In the genomic region with DNA sequence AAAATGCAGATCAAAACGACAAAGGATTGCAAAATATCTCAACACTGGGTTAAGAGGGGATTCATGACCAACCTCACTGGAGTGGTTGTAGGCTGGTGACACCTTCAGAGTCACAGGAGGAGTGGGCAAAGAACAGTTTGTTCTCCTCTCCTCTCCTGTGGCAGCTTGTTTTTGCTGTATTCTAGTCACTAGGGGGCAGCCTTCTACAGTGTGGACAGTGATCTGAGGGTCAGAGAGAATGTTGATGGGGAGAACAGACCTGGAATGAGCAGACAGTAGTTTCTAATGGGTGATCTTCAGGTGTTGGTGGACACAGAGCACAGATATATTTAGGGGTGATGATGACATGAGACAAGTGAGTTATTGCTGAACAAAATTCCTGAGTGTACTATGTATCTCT, we compare ENCODE assay signal across 8 mouse cellular contexts. TPM values are rescaled to one million over a fixed set of nuclear protein-coding genes. Genes with fewer than 3 reads are reported as not detected.
DNase-seq lines count a peak whose midpoint lies in the region; ATAC-seq and TF ChIP-seq lines count a peak whose summit lies in the region.

No protein-coding gene starts in this region.

- no peaks in the 10 kb centered on the region for H3K9me3 ChIP-seq in neural tube, embryonic 13.5 days
- no peaks in the 10 kb centered on the region for H3K9me3 ChIP-seq in neural tube, embryonic 15.5 days (replicated peaks)
- H3K9me3 ChIP-seq in embryonic facial prominence, embryonic 14.5 days (ENCODE audit: control insufficient read depth, low read length): no peaks in the 10 kb centered on the region
- no peaks in the 10 kb centered on the region for H3K9me3 ChIP-seq in liver, embryonic 12.5 days (replicated peaks)

- H3K4me2 ChIP-seq in neural tube, embryonic 13.5 days: no peak overlapping the region
- no peak overlapping the region for H3K4me2 ChIP-seq in neural tube, embryonic 15.5 days
- H3K4me2 ChIP-seq in embryonic facial prominence, embryonic 14.5 days (ENCODE audit: low read depth, low read length): no peak overlapping the region
- H3K4me2 ChIP-seq in liver, embryonic 12.5 days: no peak overlapping the region

- H3K27me3 ChIP-seq in neural tube, embryonic 13.5 days: no peaks in the 10 kb centered on the region
- H3K27me3 ChIP-seq in neural tube, embryonic 15.5 days (replicated peaks): no peaks in the 10 kb centered on the region
- H3K27me3 ChIP-seq in embryonic facial prominence, embryonic 14.5 days (replicated peaks; ENCODE audit: control insufficient read depth, insufficient read depth, low read length): no peaks in the 10 kb centered on the region
- H3K27me3 ChIP-seq in liver, embryonic 12.5 days (replicated peaks): no peaks in the 10 kb centered on the region
- no peaks in the 10 kb centered on the region for H3K27me3 ChIP-seq in small intestine, adult 2 months (ENCODE audit: control insufficient read depth, insufficient read depth, low read length)

- no peak for DNase-seq in cerebellum, postnatal 4 days (ENCODE audit: low spot score in 2 of 2)
- DNase-seq in embryonic facial prominence, embryonic 14.5 days (ENCODE audit: low spot score): peak; percentile 41
- DNase-seq in gastrocnemius, postnatal 25 days: no peak

- WGBS in neural tube, embryonic 13.5 days: 0% methylated on average over 1 of the region's 1 CpGs
- 8% methylated on average over 1 of the region's 1 CpGs for WGBS in neural tube, embryonic 15.5 days
- 5% methylated on average over 1 of the region's 1 CpGs for WGBS in embryonic facial prominence, embryonic 14.5 days
- WGBS in liver, embryonic 12.5 days (ENCODE audit: insufficient replicate concordance): 0% methylated on average over 1 of the region's 1 CpGs
- WGBS in small intestine, adult 2 months: 2% methylated on average over 1 of the region's 1 CpGs

- ATAC-seq in cerebellum, adult (ENCODE audit: insufficient number of reproducible peaks, low FRiP score, low TSS enrichment): peak; percentile 68; the same call in 1 of the 2 replicates
- ATAC-seq in neural tube, embryonic 13.5 days (ENCODE audit: low read depth): peak; percentile 40; the same call in 1 of the 2 replicates
- ATAC-seq in neural tube, embryonic 15.5 days (ENCODE audit: low FRiP score): no peak
- ATAC-seq in embryonic facial prominence, embryonic 14.5 days (ENCODE audit: low read depth): 0 out of 2 replicates have a peak, but pooled peaks have one; percentile 47
- ATAC-seq in liver, embryonic 12.5 days: peak; percentile 59

- no peaks in the 10 kb centered on the region for H3K4me1 ChIP-seq in neural tube, embryonic 13.5 days (replicated peaks)
- no peaks in the 10 kb centered on the region for H3K4me1 ChIP-seq in neural tube, embryonic 15.5 days
- no peaks in the 10 kb centered on the region for H3K4me1 ChIP-seq in embryonic facial prominence, embryonic 14.5 days (ENCODE audit: control insufficient read depth, insufficient read depth, low read length)
- peaks cover 24% of the 10 kb centered on the region for H3K4me1 ChIP-seq in liver, embryonic 12.5 days
- H3K4me1 ChIP-seq in small intestine, adult 2 months (ENCODE audit: control insufficient read depth, insufficient read depth, insufficient read length, low read length): no peaks in the 10 kb centered on the region

- H3K4me3 ChIP-seq in neural tube, embryonic 13.5 days: no peak overlapping the region
- no peak overlapping the region for H3K4me3 ChIP-seq in neural tube, embryonic 15.5 days (replicated peaks)
- H3K4me3 ChIP-seq in embryonic facial prominence, embryonic 14.5 days (ENCODE audit: low read depth, low read length): no peak overlapping the region
- no peak overlapping the region for H3K4me3 ChIP-seq in liver, embryonic 12.5 days
- no peak overlapping the region for H3K4me3 ChIP-seq in small intestine, adult 2 months (ENCODE audit: low read depth, low read length)

- TF ChIP-seq CTCF in small intestine, adult 2 months (IDR thresholded peaks at IDR 0.05; ENCODE audit: extremely low read depth, insufficient read length, insufficient replicate concordance, low read depth, low read length): 0 out of 2 replicates have a peak, but pooled peaks have one; percentile 12

- H3K27ac ChIP-seq in neural tube, embryonic 13.5 days (replicated peaks): no peak overlapping the region
- no peak overlapping the region for H3K27ac ChIP-seq in neural tube, embryonic 15.5 days (replicated peaks)
- no peak overlapping the region for H3K27ac ChIP-seq in embryonic facial prominence, embryonic 14.5 days (replicated peaks; ENCODE audit: low read depth, low read length)
- no peak overlapping the region for H3K27ac ChIP-seq in liver, embryonic 12.5 days
- H3K27ac ChIP-seq in small intestine, adult 2 months (ENCODE audit: insufficient read depth, low read depth, low read length): no peak overlapping the region

- no peak overlapping the region for H3K9ac ChIP-seq in neural tube, embryonic 13.5 days
- no peak overlapping the region for H3K9ac ChIP-seq in neural tube, embryonic 15.5 days (replicated peaks)
- no peak overlapping the region for H3K9ac ChIP-seq in embryonic facial prominence, embryonic 14.5 days (ENCODE audit: low read depth, low read length)
- H3K9ac ChIP-seq in liver, embryonic 12.5 days: no peak overlapping the region

- no peaks in the 10 kb centered on the region for H3K36me3 ChIP-seq in neural tube, embryonic 13.5 days
- no peaks in the 10 kb centered on the region for H3K36me3 ChIP-seq in neural tube, embryonic 15.5 days
- no peaks in the 10 kb centered on the region for H3K36me3 ChIP-seq in embryonic facial prominence, embryonic 14.5 days (ENCODE audit: control insufficient read depth, insufficient read depth, low read length)
- H3K36me3 ChIP-seq in liver, embryonic 12.5 days: no peaks in the 10 kb centered on the region
- no peaks in the 10 kb centered on the region for H3K36me3 ChIP-seq in small intestine, adult 2 months (ENCODE audit: control insufficient read depth, insufficient read depth, low read length)

- no peak for TF ChIP-seq POLR2A in small intestine, adult 2 months (IDR thresholded peaks at IDR 0.05; ENCODE audit: low read depth, low read length)

RNA-seq across cellular contexts. Expression of a gene that starts 15.8 kb away (rescaled TPM):
- 16.9 and 20.7 TPM in 2 replicates for polyA plus RNA-seq in neural tube, embryonic 13.5 days (2015; fragmentation: Nextera tagmentation; extraction: Ambion mirVana)
- 23.5 and 32.1 TPM in 2 replicates for polyA plus RNA-seq in neural tube, embryonic 15.5 days (2015; fragmentation: Nextera tagmentation; extraction: Ambion mirVana)
- polyA plus RNA-seq in embryonic facial prominence, embryonic 14.5 days (2014; fragmentation: Nextera tagmentation; extraction: Ambion mirVana): 11.0 and 11.6 TPM in 2 replicates
- 5.2 and 5.5 TPM in 2 replicates for polyA plus RNA-seq in liver, embryonic 12.5 days (2016; fragmentation: Nextera tagmentation; extraction: Ambion mirVana)
- 5.4 and 5.8 TPM in 2 replicates for polyA plus RNA-seq in small intestine, adult 2 months (2012; rRNA removed)
- total RNA-seq in gastrocnemius, postnatal 25 days (2021): 1 to 10 TPM; 2.8 to 3.4 TPM

RNA-seq across cellular contexts. Expression of a gene that starts 49.6 kb away (rescaled TPM):
- not detected in 2 replicates for polyA plus RNA-seq in neural tube, embryonic 13.5 days (2015; fragmentation: Nextera tagmentation; extraction: Ambion mirVana)
- 0.33 and 0.46 TPM in 2 replicates for polyA plus RNA-seq in neural tube, embryonic 15.5 days (2015; fragmentation: Nextera tagmentation; extraction: Ambion mirVana)
- polyA plus RNA-seq in embryonic facial prominence, embryonic 14.5 days (2014; fragmentation: Nextera tagmentation; extraction: Ambion mirVana): not detected in 2 replicates
- polyA plus RNA-seq in liver, embryonic 12.5 days (2016; fragmentation: Nextera tagmentation; extraction: Ambion mirVana): not detected in 2 replicates
- not detected in 2 replicates for polyA plus RNA-seq in small intestine, adult 2 months (2012; rRNA removed)
- under 1 TPM; 0.91 to 0.92 TPM for total RNA-seq in gastrocnemius, postnatal 25 days (2021)
